Mouse (Mus musculus) neutrophil, adult 5-6 weeks (primary cell): ENCODE measurements around the gene Gm4791. TPM values are rescaled to one million over a fixed set of nuclear protein-coding genes. Genes with fewer than 3 reads are reported as not detected.

Experiments used
- ATAC-seq: fragments of 151-379, 151-347 bp; 2 replicates; pipeline ENCODE4 v1.8.0; 2017; ENCODE audit warnings: mild to moderate bottlenecking, moderate TSS enrichment; ENCODE audit not compliant: insufficient number of reproducible peaks, poor library complexity, low FRiP score, severe bottlenecking; ENCODE audit errors: extremely low read depth
- total RNA-seq: library from RNA; stranded (forward); fragments of 200-1000 nt; gene quantifications from 2 replicates; pipeline ENCODE4 v1.2.3, GENCODE M21; 2017

The Gm4791 gene
- not detected in 2 replicates for total RNA-seq

DNA sequence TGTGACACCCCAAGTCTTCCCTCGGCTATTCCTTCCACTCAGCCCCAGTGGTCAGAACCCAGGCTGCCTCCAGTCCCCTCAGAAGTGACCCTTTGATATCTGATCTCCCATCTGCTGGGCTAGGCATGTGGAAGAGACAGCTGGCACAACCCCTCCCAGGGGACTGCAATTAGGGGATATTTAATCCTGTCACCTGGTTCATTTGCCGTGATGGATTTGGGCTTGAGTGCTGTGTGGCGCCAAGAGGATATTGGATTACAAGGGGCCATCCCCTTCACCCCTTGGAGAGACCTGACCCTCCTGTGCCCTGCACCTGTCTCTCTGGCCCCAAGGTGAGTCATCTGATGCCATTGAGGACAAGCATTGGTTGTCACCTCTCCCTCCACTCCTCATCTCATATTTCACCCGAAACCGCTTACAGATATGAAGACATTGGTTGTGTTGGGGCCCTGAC lies at the start of gene Gm4791:
Gm4791 (plus strand) TSS at position 404 of the 454 bp plus-strand sequence.
- ATAC-seq: no peak

DNA sequence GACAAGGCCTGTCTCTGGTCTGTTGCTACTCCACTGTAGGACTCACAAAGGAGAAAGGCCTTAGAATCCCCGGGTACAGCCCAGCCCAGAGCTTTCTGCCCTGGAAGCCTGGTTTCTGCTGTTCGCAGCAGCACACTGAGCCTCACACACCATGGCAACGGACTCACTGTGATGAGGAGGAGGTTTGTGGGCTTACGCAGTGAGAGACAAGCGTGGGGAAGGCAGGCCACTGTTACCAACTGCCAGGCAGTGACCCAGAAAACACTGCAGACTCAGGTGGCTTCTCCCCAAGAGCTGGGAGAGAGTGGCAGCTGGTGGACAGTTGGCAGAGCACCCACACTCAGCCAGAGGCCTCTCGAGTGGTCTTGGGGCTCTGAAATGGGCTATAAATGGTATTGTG lies 42.3 kb upstream of the Gm4791 start:
- ATAC-seq: no peak

DNA sequence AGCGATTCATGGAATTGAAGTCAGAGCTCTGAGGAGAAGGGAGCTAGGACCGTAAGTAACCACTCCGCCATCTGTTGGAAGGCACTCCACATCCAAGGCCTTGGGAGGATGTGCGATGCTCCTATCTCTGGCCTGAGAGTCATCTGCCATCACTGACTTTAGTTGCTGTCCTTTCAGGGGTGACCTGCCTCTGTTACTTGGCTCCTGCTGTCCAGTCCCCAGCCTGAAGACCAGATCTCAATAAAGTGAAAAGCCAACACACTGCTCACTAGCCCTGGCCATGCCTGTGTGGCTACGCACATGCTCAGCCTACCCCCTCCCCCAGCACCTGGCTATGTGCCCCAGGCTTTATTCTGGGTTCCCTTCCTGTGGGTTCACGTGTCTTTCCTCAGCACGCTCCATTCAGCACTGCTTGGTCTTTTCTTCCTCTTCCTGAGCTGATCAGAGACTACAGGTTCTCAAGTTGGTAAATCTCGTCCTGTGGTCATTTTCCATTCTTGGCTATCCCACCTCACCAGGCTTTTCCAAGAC lies 41.1 kb upstream of the Gm4791 start:
- ATAC-seq: no peak

DNA sequence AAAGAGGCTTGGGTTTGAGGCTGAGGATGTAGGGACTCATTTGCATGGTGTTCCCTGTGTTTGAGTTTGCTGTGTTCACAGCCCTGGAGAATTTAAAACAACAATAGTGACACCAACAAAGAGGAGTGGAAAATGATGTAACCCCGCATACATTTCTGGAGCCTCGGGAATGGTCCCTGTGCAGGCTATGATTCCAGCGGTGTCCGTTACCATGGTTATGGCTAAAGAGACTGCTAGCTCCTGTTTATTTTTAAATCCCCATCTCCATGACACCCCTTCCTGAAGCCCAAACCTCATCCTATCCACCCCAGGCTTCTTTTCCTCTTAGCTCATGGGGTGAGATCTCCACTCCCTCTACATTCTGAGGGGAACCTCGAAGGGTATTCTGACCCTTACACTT lies 32.5 kb upstream of the Gm4791 start:
- no peak for ATAC-seq

DNA sequence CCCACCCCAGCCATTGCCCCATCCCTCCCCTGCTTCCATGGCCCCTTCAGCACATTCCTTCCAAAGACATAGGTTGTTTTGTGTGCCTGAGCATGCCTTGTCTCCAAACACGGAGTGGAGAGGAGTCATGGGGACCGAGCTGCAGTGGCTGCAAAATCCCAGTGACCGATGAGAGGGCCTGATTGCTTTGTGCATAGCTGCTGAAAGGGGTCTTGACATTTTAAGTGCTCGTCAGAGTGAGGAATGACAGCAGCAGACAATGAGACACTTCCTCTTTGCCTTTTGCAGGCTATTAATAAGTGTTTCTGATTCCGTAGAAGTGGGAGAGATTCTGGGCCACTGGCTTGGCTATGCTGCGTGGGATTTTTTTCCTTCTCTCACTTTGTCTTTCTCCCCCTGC lies 29.6 kb upstream of the Gm4791 start:
- ATAC-seq: no peak

DNA sequence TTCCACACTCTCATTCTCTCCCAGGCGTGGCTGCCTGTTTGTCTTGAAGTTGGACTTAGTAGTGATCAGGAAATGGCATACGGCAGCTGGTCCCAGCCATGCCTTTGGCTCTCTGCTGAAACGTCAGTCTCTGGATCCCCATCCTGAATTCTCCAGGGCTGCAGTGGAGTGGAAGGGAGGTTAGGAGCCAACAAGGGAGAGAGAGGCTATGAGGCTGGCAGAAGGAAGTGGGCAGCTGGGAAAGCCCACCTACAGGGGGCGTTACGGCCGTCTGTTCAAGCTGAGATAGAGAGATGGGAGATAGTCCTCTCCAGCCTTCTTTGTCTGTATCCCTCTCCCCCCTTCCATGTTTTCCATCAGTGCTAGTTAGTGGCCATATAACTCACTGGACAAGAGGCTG lies 29.1 kb upstream of the Gm4791 start:
- no peak for ATAC-seq

DNA sequence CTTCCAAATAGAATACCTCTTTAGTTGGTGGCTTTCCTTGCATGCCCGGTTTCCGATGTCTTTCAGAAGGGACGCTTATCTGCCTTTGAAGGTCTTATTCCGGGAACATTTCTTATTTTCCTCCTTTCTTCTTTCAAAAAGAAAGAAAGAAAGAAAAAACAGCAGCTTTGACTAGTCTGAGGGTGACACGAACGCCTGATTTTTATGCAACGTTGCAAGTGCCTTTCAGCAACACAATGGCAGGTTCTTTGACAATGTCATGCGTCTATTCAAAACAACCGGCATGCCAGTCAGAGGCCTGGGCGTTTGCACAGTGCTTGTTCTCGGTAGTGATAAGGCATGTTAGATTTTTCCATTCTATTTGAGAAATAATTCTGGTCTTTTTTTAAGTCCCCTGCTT lies 19.7 kb upstream of the Gm4791 start:
- no peak for ATAC-seq

DNA sequence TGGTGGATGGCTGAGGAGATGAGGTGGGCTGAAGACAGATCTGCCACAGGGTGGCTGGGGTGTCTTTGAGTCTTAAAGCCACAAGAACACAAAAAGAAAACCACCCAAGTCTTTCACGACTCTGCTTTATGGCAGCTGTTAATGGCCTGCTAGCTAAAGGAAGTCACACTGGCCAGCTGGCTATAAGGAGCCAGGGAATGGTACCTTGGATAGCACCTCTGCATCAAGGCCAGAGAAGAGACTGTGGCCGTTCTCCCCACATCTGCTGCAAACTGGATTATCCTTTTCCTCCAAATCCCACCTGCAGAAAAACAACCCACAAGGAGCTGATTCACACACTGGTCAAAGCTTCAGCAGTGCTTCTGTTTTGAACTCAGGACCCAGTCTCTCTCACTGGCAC lies 18.4 kb upstream of the Gm4791 start:
- no peak for ATAC-seq

DNA sequence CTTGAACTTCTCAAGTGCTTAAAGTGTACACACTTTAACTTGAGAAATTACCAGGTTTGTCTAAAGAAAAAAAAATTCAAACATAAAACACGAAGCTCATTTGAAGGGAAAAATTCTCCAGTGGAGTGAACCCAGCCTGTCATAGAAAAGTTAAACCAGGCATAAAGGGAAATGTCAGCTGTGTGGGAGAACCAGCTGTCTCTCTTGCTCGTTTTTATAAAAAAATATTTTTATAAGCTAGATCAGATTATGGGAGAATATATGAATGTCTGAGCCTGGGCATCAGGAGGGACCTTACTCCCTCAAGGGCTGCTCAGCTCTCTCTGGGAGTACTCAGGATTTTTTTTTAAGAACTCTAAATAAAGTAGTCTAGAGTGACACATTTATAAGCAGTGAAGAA lies 15.1 kb upstream of the Gm4791 start:
- no peak for ATAC-seq

DNA sequence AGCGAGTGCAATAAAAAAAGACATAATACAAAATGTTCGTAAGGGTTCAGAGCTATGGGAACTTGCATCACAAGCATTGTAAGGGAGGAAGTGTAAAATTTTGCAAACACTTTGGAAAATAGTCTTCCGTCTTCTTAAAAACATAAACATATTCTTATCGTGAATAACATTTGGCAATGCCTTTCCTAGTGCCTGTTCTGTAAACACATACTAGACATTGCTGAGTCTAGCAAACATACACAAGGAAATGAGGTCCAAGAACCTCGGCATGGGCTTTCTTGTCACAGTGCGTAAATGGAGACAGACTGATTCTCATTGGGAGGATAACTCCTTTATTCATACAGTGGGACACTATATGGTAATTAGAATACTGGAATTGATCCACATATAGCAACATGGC lies 43.0 kb downstream of the Gm4791 start:
- no peak for ATAC-seq
